Mouse (Mus musculus) forebrain, embryonic 13.5 days (tissue): ENCODE measurements around the gene Rnf150. TPM values are rescaled to one million over a fixed set of nuclear protein-coding genes. Genes with fewer than 3 reads are reported as not detected.
A peak's percentile ranks its signal among the peaks of the same experiment; 100 is the strongest.

Experiments
- ATAC-seq: fragments of 200-750 bp; cut with Nextera tagmentation; 2 replicates; pipeline ENCODE4 v1.8.0; 2017
- H3K27ac ChIP-seq: fragments of 300-500 bp; sonication (generic); 2 replicates; pipeline ENCODE4 v1.5.1; 2015; ENCODE audit warnings: inconsistent platforms, mild to moderate bottlenecking, moderate library complexity
- H3K27me3 ChIP-seq: fragments of 300-500 bp; sonication (generic); 2 replicates; pipeline ENCODE4 v1.6.1; 2015; ENCODE audit warnings: mild to moderate bottlenecking, inconsistent platforms
- H3K36me3 ChIP-seq: fragments of 300-500 bp; sonication (generic); 2 replicates; pipeline ENCODE4 v1.6.1; 2015; ENCODE audit warnings: mild to moderate bottlenecking, inconsistent platforms; ENCODE audit not compliant: poor library complexity, severe bottlenecking
- H3K4me1 ChIP-seq: fragments of 300-500 bp; sonication (generic); 2 replicates; pipeline ENCODE4 v1.6.1; 2015; ENCODE audit warnings: inconsistent platforms
- H3K4me2 ChIP-seq: fragments of 300-500 bp; sonication (generic); 2 replicates; pipeline ENCODE4 v1.6.1; 2015; ENCODE audit warnings: inconsistent platforms, mild to moderate bottlenecking, moderate library complexity
- H3K4me3 ChIP-seq: fragments of 300-500 bp; sonication (generic); 2 replicates; pipeline ENCODE4 v1.5.1; 2015; ENCODE audit warnings: mild to moderate bottlenecking, inconsistent platforms
- H3K9ac ChIP-seq: fragments of 300-500 bp; sonication (generic); 2 replicates; pipeline ENCODE4 v1.6.1; 2015; ENCODE audit warnings: mild to moderate bottlenecking, inconsistent platforms
- H3K9me3 ChIP-seq: fragments of 300-500 bp; sonication (generic); replicated peaks from 2 replicates; pipeline ENCODE4 v1.6.1; 2016; ENCODE audit warnings: inconsistent platforms
- WGBS: fragments of 180-500 bp; shearing (Covaris S2); methylation state at CpG from one replicate; pipeline ENCODE4 v1.1.7; 2015; 5-methylcytosine and 5-hydroxymethylcytosine counted together
- polyA plus RNA-seq: library from polyadenylated mRNA; unstranded; fragments of >200 nt; fragmentation: Nextera tagmentation; extraction: Ambion mirVana; gene quantifications from 2 replicates; pipeline ENCODE4 v1.2.1, GENCODE M21; 2015

The Rnf150 gene
- polyA plus RNA-seq, 1 experiment from 2014 or later, result 1.5 TPM

DNA sequence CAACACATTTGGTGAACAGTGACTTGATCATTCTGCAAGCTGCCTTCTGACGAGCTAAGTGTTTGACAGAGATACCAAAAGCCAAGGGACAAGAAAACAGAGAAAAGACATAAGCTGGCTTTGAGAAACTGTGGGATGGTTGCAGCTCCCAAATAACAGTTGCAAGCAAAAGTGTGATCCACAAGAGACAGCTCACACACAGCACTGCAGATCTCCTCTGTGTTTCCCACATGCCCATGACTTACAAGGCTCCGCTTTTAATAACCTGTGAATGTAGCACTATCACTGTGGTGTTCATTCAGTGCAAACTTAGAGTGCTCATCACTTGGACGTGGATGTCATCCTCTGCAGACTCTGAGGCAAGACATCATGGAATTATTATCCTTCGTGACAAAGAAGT lies 178.3 kb downstream of the Rnf150 start:
- H3K9me3 ChIP-seq, result no peaks in the 10 kb centered on the region
- no peak overlapping the region for H3K27ac ChIP-seq
- 0 out of 2 replicates have a peak, but pooled peaks cover 5% of the 10 kb centered on the region for H3K36me3 ChIP-seq
- 0 out of 2 replicates have a peak, but pooled peaks cover 2% of the 10 kb centered on the region for H3K4me1 ChIP-seq
- no peaks in the 10 kb centered on the region for H3K27me3 ChIP-seq
- ATAC-seq, result no peak
- no peak overlapping the region for H3K9ac ChIP-seq
- H3K4me2 ChIP-seq, result no peak overlapping the region
- WGBS, result 90% methylated on average over 4 of the region's 4 CpGs
- no peak overlapping the region for H3K4me3 ChIP-seq

GRCm38 (mm10) chr8:83046912-83047311 lies 183.8 kb downstream of the Rnf150 start:
- 79% methylated on average over 9 of the region's 9 CpGs for WGBS
- H3K9ac ChIP-seq, result no peak overlapping the region

DNA sequence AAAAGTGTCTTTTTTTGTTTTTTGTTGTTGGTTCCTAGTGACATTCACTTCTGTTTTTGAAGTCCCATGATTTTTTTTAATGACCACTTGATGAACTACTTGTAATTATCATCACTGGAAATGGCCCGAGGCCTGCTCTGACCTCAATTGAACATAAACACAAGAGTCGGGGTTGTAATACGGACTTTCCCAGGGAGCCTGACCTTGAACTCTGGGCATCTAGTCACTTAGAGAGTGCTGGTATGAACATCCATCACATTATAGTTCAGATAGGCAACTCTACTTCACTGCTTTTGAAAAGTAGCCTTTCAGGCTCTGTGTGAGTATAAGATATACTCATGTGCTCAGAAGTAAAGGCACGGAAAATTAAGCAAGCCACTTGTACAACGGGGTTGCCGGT lies 185.4 kb downstream of the Rnf150 start:
- no peak for ATAC-seq
- Histone ChIP-seq H3K36me3 (no peaks in the 10 kb centered on the region), H3K9me3 (no peaks in the 10 kb centered on the region), H3K4me3 (no peak overlapping the region), H3K4me2 (no peak overlapping the region), H3K9ac (no peak overlapping the region), H3K27me3 (no peaks in the 10 kb centered on the region), H3K4me1 (peaks cover 16% of the 10 kb centered on the region), H3K27ac (no peak overlapping the region)
- 71% methylated on average over 6 of the region's 6 CpGs for WGBS

More at GRCm38 (mm10) chr8:83046912-83047311, 183.8 kb downstream of the Rnf150 start:
- H3K27ac ChIP-seq, result no peak overlapping the region
- H3K4me2 ChIP-seq, result no peak overlapping the region
- H3K9me3 ChIP-seq, result no peaks in the 10 kb centered on the region
- no peak for ATAC-seq
- H3K27me3 ChIP-seq, result no peaks in the 10 kb centered on the region
- H3K4me1 ChIP-seq, result peaks cover 16% of the 10 kb centered on the region
- no peak overlapping the region for H3K4me3 ChIP-seq
- H3K36me3 ChIP-seq, result no peaks in the 10 kb centered on the region

DNA sequence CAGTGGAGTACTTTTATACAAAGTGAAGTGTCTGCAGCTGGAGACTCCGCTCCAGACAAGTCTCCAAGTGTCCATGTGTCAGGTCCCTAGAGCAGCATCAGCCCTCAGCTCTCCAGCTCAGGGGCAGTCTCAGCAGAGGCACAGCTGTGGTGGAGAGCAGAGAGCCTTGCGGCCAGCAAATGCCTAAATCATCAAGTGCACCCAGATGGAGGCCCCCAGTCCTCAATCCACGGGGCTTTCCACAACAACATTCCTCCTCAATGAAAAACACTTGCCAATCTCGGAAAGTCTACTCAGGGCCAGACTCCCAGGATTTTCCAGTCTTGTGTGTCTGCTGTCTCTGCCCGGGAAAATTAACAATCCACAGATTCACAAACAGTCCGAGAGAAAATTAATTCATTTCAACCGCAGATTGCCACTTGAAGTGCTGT lies 186.0 kb downstream of the Rnf150 start:
- ATAC-seq, result peak; percentile 76
- Histone ChIP-seq H3K4me1 (peaks cover 16% of the 10 kb centered on the region), H3K9ac (no peak overlapping the region), H3K36me3 (no peaks in the 10 kb centered on the region), H3K4me3 (no peak overlapping the region), H3K27ac (peak overlapping the region; percentile 64), H3K9me3 (no peaks in the 10 kb centered on the region), H3K27me3 (no peaks in the 10 kb centered on the region), H3K4me2 (no peak overlapping the region)
- 46% methylated on average over 7 of the region's 7 CpGs for WGBS

- Histone ChIP-seq H3K27ac (peak overlapping the region; percentile 64), H3K4me3 (no peak overlapping the region), H3K4me1 (peaks cover 16% of the 10 kb centered on the region), H3K9ac (no peak overlapping the region), H3K9me3 (no peaks in the 10 kb centered on the region), H3K27me3 (no peaks in the 10 kb centered on the region), H3K4me2 (no peak overlapping the region), H3K36me3 (no peaks in the 10 kb centered on the region)
- WGBS, result 8% methylated on average over 1 of the region's 1 CpGs
- ATAC-seq, result peak; percentile 53
These were observed 186.5 kb downstream of the Rnf150 start for GRCm38 (mm10) chr8:83049616-83050015.

DNA sequence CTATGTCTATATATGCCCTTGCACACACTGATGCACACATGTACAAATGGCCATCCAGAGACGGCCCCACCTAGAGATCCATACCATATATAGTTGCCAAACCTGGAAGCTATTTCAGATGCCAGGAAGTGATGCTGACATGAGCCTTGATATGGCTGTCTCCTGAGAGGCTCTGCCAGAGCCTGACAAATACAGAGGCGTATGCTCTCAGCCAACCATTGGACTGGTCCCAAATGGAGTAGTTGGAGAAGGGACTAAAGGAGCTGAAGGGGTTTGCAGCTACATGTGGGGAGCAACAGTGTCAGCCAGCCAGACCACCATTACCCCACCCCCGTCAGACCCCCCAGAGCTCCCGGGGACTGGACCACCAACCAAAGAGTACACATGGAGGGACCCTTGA lies 189.7 kb downstream of the Rnf150 start:
- WGBS, result 96% methylated on average over 4 of the region's 4 CpGs
- H3K4me3 ChIP-seq, result no peak overlapping the region
- ATAC-seq, result no peak
- no peak overlapping the region for H3K27ac ChIP-seq
- peaks cover 16% of the 10 kb centered on the region for H3K4me1 ChIP-seq
- no peak overlapping the region for H3K4me2 ChIP-seq
- no peaks in the 10 kb centered on the region for H3K27me3 ChIP-seq
- no peaks in the 10 kb centered on the region for H3K36me3 ChIP-seq
- H3K9ac ChIP-seq, result no peak overlapping the region
- no peaks in the 10 kb centered on the region for H3K9me3 ChIP-seq

- Histone ChIP-seq H3K36me3 (no peaks in the 10 kb centered on the region), H3K27me3 (no peaks in the 10 kb centered on the region), H3K4me1 (peaks cover 2% of the 10 kb centered on the region; the same call in 1 of the 2 replicates), H3K4me2 (no peak overlapping the region), H3K9ac (no peak overlapping the region), H3K9me3 (no peaks in the 10 kb centered on the region), H3K27ac (no peak overlapping the region), H3K4me3 (no peak overlapping the region)
- no peak for ATAC-seq
- WGBS, result 93% methylated on average over 3 of the region's 3 CpGs
These were observed 191.6 kb downstream of the Rnf150 start for GRCm38 (mm10) chr8:83054801-83055200.

- Histone ChIP-seq H3K27me3 (no peaks in the 10 kb centered on the region), H3K27ac (no peak overlapping the region), H3K9ac (no peak overlapping the region), H3K4me2 (no peak overlapping the region), H3K9me3 (no peaks in the 10 kb centered on the region), H3K4me1 (0 out of 2 replicates have a peak, but pooled peaks cover 3% of the 10 kb centered on the region), H3K4me3 (no peak overlapping the region), H3K36me3 (no peaks in the 10 kb centered on the region)
- ATAC-seq, result no peak
- WGBS, result 81% methylated on average over 8 of the region's 8 CpGs
These were observed 195.8 kb downstream of the Rnf150 start for GRCm38 (mm10) chr8:83058951-83059350.

GRCm38 (mm10) chr8:83060076-83060475 lies 196.9 kb downstream of the Rnf150 start:
- no peak overlapping the region for H3K4me3 ChIP-seq
- H3K9ac ChIP-seq, result no peak overlapping the region
- H3K27me3 ChIP-seq, result no peaks in the 10 kb centered on the region
- 87% methylated on average over 2 of the region's 2 CpGs for WGBS
- no peaks in the 10 kb centered on the region for H3K36me3 ChIP-seq
- H3K4me1 ChIP-seq, result 0 out of 2 replicates have a peak, but pooled peaks cover 3% of the 10 kb centered on the region
- no peak overlapping the region for H3K4me2 ChIP-seq
- H3K9me3 ChIP-seq, result no peaks in the 10 kb centered on the region
- ATAC-seq, result no peak
- H3K27ac ChIP-seq, result no peak overlapping the region

- H3K9me3 ChIP-seq, result no peaks in the 10 kb centered on the region
- ATAC-seq, result no peak
- H3K4me3 ChIP-seq, result no peak overlapping the region
- H3K36me3 ChIP-seq, result no peaks in the 10 kb centered on the region
- H3K27ac ChIP-seq, result no peak overlapping the region
- no peak overlapping the region for H3K9ac ChIP-seq
- WGBS, result 59% methylated on average over 5 of the region's 5 CpGs
- H3K4me2 ChIP-seq, result no peak overlapping the region
- H3K27me3 ChIP-seq, result no peaks in the 10 kb centered on the region
- 0 out of 2 replicates have a peak, but pooled peaks cover 3% of the 10 kb centered on the region for H3K4me1 ChIP-seq
These were observed 198.1 kb downstream of the Rnf150 start for GRCm38 (mm10) chr8:83061257-83061656.

DNA sequence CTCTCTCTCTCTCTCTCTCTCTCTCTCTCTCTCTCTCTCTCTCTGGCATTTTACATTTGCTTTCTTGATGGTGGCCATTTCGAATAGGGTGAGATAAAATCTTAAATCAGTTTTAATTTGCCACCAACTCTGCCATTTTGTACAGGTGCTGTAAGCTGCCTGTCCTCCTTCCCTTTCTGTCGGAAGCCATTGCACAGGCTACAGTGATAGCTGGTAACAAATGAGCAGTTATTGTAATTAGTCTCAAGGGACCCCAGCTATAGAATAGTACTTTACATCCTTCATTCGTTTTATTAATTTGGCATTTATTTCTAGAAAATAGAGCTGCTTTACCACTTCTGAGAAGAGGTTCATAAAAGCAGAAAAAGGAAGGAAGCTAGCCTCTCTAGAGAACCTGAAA lies 198.7 kb downstream of the Rnf150 start:
- no peak overlapping the region for H3K4me3 ChIP-seq
- no peak overlapping the region for H3K9ac ChIP-seq
- H3K36me3 ChIP-seq, result no peaks in the 10 kb centered on the region
- H3K27me3 ChIP-seq, result no peaks in the 10 kb centered on the region
- 78% methylated on average over 3 of the region's 3 CpGs for WGBS
- no peak overlapping the region for H3K27ac ChIP-seq
- no peak overlapping the region for H3K4me2 ChIP-seq
- no peaks in the 10 kb centered on the region for H3K9me3 ChIP-seq
- no peak for ATAC-seq
- 0 out of 2 replicates have a peak, but pooled peaks cover 3% of the 10 kb centered on the region for H3K4me1 ChIP-seq

GRCm38 (mm10) chr8:83062276-83062675 lies 199.1 kb downstream of the Rnf150 start:
- ATAC-seq, result no peak
- H3K9ac ChIP-seq, result no peak overlapping the region
- H3K27me3 ChIP-seq, result no peaks in the 10 kb centered on the region
- no peak overlapping the region for H3K4me2 ChIP-seq
- H3K4me3 ChIP-seq, result no peak overlapping the region
- no peaks in the 10 kb centered on the region for H3K9me3 ChIP-seq
- 0 out of 2 replicates have a peak, but pooled peaks cover 3% of the 10 kb centered on the region for H3K4me1 ChIP-seq
- no peaks in the 10 kb centered on the region for H3K36me3 ChIP-seq
- WGBS, result 91% methylated on average over 5 of the region's 5 CpGs
- no peak overlapping the region for H3K27ac ChIP-seq

- ATAC-seq, result no peak
- Histone ChIP-seq H3K4me2 (no peak overlapping the region), H3K4me3 (no peak overlapping the region), H3K9ac (no peak overlapping the region), H3K27me3 (no peaks in the 10 kb centered on the region), H3K36me3 (no peaks in the 10 kb centered on the region), H3K4me1 (0 out of 2 replicates have a peak, but pooled peaks cover 3% of the 10 kb centered on the region), H3K27ac (no peak overlapping the region), H3K9me3 (no peaks in the 10 kb centered on the region)
- WGBS, result 97% methylated on average over 6 of the region's 6 CpGs
These were observed 200.9 kb downstream of the Rnf150 start for GRCm38 (mm10) chr8:83064096-83064495.
